Mouse (Mus musculus): ENCODE data around the gene Slc25a12.

DNA sequence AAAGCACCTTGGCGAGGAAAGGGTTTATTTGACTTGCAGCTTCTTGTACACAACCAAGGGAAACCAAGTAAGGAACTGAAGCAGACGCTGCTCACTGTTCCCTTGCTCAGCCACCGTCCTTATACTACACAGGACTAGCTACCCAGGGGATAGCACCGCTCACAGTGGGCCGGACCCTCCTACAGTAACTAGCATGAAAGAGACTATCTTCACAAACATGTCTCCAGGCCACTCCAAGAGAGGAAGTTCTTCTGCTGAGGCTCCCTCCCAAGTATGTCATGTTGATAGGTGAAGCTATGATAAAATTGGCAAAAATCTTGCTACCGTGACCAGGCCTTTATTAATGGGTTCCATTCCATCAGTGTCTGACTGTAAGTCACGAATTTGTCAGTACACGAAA, 98.9 kb downstream of the Slc25a12 start:
- no peak for TF ChIP-seq CTCF (IDR thresholded peaks at IDR 0.05; ENCODE audit: control insufficient read depth, insufficient read depth, insufficient replicate concordance, low read depth, low read length)
- TF ChIP-seq POLR2A (IDR thresholded peaks at IDR 0.05; ENCODE audit: control insufficient read depth, low read depth, low read length): no peak

All from testis, adult 2 months (tissue).